Mouse (Mus musculus) testis, adult 2 months (tissue): ENCODE results near the gene Cfc1.

Source experiments
- CTCF ChIP-seq: fragments of 200-500 bp; IDR thresholded peaks from 2 replicates; pipeline ENCODE4 v1.5.1; 2012; ENCODE audit warnings: low read depth, mild to moderate bottlenecking, inconsistent platforms, low read length, moderate library complexity; ENCODE audit not compliant: control insufficient read depth, insufficient read depth, insufficient replicate concordance
- POLR2A ChIP-seq: fragments of 200-500 bp; IDR thresholded peaks from 2 replicates; pipeline ENCODE4 v1.6.1; 2012; ENCODE audit warnings: low read depth, mild to moderate bottlenecking, inconsistent platforms, low read length, moderate library complexity; ENCODE audit not compliant: control insufficient read depth

GRCm38 (mm10) chr1:34523647-34524046 is 11.8 kb upstream of the Cfc1 start:
- TF ChIP-seq CTCF (no peak), POLR2A (no peak)
